Mouse (Mus musculus) hindbrain, embryonic 12.5 days (tissue): ENCODE results near the gene Ptbp3. TPM values are rescaled to one million over a fixed set of nuclear protein-coding genes. Genes with fewer than 3 reads are reported as not detected.
"Not testable (repeated sequence)": the region's sequence is repeated elsewhere in the genome, so short reads cannot be mapped to it uniquely, and the experiment has no call there.

Source experiments
- ATAC-seq: fragments of 200-750 bp; cut with Nextera tagmentation; 2 replicates; pipeline ENCODE4 v1.8.0; 2017; ENCODE audit warnings: moderate TSS enrichment; ENCODE audit not compliant: low FRiP score
- H3K27ac ChIP-seq: fragments of 300-500 bp; sonication (generic); 2 replicates; pipeline ENCODE4 v1.5.1; 2016; ENCODE audit warnings: mild to moderate bottlenecking
- H3K27me3 ChIP-seq: fragments of 300-500 bp; sonication (generic); 2 replicates; pipeline ENCODE4 v1.6.1; 2016; ENCODE audit warnings: mild to moderate bottlenecking
- H3K36me3 ChIP-seq: fragments of 300-500 bp; sonication (generic); 2 replicates; pipeline ENCODE4 v1.6.1; 2016; ENCODE audit warnings: mild to moderate bottlenecking
- H3K4me1 ChIP-seq: fragments of 300-500 bp; sonication (generic); 2 replicates; pipeline ENCODE4 v1.6.1; 2016
- H3K4me2 ChIP-seq: fragments of 300-500 bp; sonication (generic); replicated peaks from 2 replicates; pipeline ENCODE4 v1.6.1; 2016; ENCODE audit warnings: mild to moderate bottlenecking
- H3K4me3 ChIP-seq: fragments of 300-500 bp; sonication (generic); 2 replicates; pipeline ENCODE4 v1.5.1; 2016; ENCODE audit warnings: mild to moderate bottlenecking
- H3K9ac ChIP-seq: fragments of 300-500 bp; sonication (generic); 2 replicates; pipeline ENCODE4 v1.6.1; 2016; ENCODE audit warnings: mild to moderate bottlenecking, moderate library complexity
- H3K9me3 ChIP-seq: fragments of 300-500 bp; sonication (generic); replicated peaks from 2 replicates; pipeline ENCODE4 v1.6.1; 2016; ENCODE audit warnings: mild to moderate bottlenecking
- WGBS: fragments of 180-500 bp; shearing (Covaris S2); methylation state at CpG from one replicate; pipeline ENCODE4 v1.1.7; 2016; 5-methylcytosine and 5-hydroxymethylcytosine counted together
- polyA plus RNA-seq: library from polyadenylated mRNA; unstranded; fragments of >200 nt; fragmentation: Nextera tagmentation; extraction: Ambion mirVana; gene quantifications from 2 replicates; pipeline ENCODE4 v1.2.1, GENCODE M21; 2016

Gene Ptbp3
- polyA plus RNA-seq, 1 experiment from 2014 or later: 37.5 TPM

DNA sequence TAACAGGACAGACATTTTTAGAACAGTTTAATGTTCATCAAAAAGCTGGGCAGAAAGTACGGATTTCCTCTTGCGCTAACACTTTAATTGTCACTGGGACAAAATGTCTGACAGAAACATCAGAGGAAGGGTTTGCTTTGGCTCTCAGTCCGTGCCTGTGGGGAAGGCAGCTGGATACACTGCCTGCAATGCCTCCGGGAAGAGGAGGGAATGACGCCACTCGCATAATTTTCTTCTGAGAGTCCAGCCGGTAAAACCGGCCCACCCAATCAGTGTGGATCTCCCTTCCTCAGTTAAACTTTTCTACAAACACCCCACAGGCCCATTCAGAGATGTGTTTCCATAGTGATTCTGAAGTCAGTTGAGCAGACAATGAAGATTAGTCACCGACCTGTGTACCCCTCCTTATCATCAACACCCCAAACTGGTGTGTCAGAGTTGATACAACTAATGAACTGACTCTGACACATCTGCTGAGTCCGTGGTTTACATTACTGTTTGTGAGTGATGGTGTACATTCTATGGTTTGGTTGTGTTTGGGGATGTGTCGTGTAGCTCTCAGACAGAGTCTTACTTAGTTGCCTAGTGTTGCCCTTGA, 23.5 kb upstream of the Ptbp3 start:
- no peak overlapping the region for H3K27ac ChIP-seq
- WGBS: 82% methylated on average over 11 of the region's 11 CpGs
- no peak overlapping the region for H3K9ac ChIP-seq
- no peaks in the 10 kb centered on the region for H3K4me1 ChIP-seq
- H3K27me3 ChIP-seq: no peaks in the 10 kb centered on the region
- H3K9me3 ChIP-seq: no peaks in the 10 kb centered on the region
- no peak overlapping the region for H3K4me3 ChIP-seq
- H3K36me3 ChIP-seq: no peaks in the 10 kb centered on the region
- no peak for ATAC-seq
- no peak overlapping the region for H3K4me2 ChIP-seq

DNA sequence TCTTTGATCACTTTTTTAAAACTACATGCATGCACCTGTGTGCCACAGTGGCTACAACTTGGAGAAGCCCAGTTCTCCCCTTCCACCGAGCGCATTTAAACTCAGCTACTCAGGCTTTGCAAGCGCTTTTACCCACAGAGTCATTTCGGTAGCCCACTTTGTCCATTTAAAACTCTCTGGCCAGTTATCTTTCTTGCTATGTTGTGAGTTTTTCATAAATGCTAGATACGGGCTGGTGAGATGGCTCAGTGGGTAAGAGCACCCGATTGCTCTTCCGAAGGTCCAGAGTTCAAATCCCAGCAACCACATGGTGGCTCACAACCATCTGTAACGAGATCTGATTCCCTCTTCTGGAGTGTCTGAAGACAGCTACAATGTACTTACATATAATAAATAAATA, 21.4 kb upstream of the Ptbp3 start:
- H3K27me3 ChIP-seq, H3K27ac ChIP-seq, H3K9me3 ChIP-seq, H3K4me1 ChIP-seq, ATAC-seq, H3K9ac ChIP-seq, H3K36me3 ChIP-seq, H3K4me3 ChIP-seq, H3K4me2 ChIP-seq: not testable (repeated sequence)
- WGBS: 91% methylated on average over 8 of the region's 8 CpGs

DNA sequence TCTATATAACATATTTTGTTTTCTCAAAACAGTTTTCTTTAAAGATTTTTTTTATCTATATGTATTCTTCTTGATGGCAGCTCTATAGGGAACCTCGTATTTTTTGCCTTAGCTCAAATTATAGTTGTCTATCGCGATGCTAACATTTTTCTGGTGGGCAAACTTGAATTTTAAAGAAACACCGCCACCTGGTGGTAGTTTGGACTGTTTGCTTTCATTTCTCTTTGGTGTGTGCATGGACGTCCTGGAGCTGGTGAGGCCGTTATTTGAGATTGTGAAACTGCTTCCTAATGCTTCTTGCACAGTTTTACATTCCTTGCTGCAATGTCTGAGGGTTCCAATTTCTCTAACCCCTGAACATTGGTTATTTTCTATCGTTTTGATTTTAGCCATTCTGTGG, 20.4 kb upstream of the Ptbp3 start:
- H3K9me3 ChIP-seq: no peaks in the 10 kb centered on the region
- no peak overlapping the region for H3K27ac ChIP-seq
- no peaks in the 10 kb centered on the region for H3K27me3 ChIP-seq
- ATAC-seq: no peak
- H3K4me2 ChIP-seq: no peak overlapping the region
- no peak overlapping the region for H3K9ac ChIP-seq
- H3K4me3 ChIP-seq: no peak overlapping the region
- H3K36me3 ChIP-seq: no peaks in the 10 kb centered on the region
- WGBS: 6% methylated on average over 7 of the region's 7 CpGs
- H3K4me1 ChIP-seq: no peaks in the 10 kb centered on the region

DNA sequence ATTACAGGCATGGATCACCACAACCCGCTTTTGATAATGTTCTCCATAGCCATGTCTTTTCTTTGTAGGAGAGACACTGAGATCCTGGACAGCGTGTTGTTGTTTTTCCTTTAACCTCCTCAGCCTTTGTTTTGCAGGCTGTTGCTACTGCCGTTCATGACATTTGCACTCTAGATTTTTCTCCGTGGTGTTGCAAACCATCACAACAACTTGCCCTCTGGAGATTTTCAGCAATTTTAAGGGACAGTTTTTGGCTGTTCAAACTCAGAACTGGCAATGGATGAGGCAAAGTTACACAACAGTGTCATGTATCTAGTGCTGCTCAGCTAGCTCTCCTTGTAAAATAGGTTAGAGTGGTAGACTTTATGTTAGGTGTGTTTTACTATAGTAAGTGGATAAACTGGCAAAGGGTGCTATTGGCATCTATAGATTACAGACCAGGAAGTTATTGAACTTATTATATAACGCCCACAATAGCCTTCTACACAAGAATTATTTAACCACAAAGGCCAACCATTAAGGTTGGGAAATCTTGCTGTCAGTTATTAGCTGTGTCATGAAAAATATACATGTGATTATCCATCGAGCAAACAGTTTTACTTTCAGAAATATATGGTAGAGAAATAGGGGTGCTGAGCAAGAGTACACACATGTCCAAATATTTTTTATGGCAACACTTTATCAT, 18.6 kb upstream of the Ptbp3 start:
- WGBS: 83% methylated on average over 6 of the region's 6 CpGs
- Histone ChIP-seq H3K4me1 (no peaks in the 10 kb centered on the region), H3K27ac (no peak overlapping the region), H3K9me3 (no peaks in the 10 kb centered on the region), H3K9ac (no peak overlapping the region), H3K27me3 (no peaks in the 10 kb centered on the region), H3K4me3 (no peak overlapping the region), H3K4me2 (no peak overlapping the region), H3K36me3 (no peaks in the 10 kb centered on the region)
- ATAC-seq: no peak

DNA sequence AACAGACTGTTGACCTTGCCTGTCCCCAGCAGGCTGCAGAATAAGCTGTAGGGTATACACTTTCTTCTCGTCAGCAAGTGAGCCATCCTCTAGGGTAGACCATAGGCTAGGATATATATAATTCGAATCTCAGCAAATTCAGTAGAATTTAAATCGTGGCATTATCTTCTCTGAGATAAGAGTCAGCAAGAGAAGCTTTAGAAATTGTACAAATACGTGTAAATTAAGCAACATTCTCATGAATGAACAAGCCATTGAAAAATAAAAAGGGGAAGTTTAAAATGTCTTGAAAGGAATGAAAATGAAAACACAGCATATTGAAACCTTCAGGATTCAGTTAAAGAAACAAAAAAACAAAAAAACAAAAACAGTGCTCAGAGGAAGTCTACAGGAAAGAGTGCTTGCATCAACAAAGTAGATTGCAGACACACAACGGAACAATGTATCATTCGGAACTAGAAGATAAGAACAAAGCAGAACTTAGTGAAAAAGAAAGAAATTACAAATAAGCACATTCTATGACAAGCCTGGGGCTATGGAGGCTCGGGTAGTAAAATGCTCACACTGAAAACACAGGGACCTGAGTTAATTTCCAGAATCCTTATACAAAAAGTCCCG, 16.5 kb upstream of the Ptbp3 start:
- Histone ChIP-seq H3K36me3 (no peaks in the 10 kb centered on the region), H3K27ac (no peak overlapping the region), H3K4me1 (no peaks in the 10 kb centered on the region), H3K27me3 (no peaks in the 10 kb centered on the region), H3K9me3 (no peaks in the 10 kb centered on the region), H3K4me2 (no peak overlapping the region), H3K4me3 (no peak overlapping the region), H3K9ac (no peak overlapping the region)
- no peak for ATAC-seq
- WGBS: 83% methylated on average over 8 of the region's 8 CpGs

DNA sequence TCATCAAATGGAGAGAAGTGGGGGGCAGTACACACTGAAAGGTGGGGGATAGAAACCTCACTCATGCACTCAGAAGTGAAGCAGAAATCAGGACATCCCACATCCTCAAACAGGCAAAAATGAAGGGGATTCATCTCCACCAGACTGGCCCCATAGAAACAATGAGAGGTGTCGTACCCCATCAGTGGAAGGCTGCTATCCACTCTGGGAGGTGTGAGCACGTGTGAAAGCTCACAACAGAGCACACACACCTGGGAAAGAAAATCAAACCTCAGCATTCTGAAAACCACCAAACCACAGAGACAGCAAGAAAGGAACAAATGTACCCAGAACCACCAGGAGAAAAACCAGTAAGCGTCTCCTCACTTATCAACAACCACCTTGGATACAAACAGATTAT, 15.0 kb upstream of the Ptbp3 start:
- Histone ChIP-seq H3K4me1 (no peaks in the 10 kb centered on the region), H3K4me2 (no peak overlapping the region), H3K9ac (no peak overlapping the region), H3K27ac (no peak overlapping the region), H3K27me3 (no peaks in the 10 kb centered on the region), H3K4me3 (no peak overlapping the region), H3K36me3 (no peaks in the 10 kb centered on the region), H3K9me3 (no peaks in the 10 kb centered on the region)
- ATAC-seq: no peak
- 87% methylated on average over 3 of the region's 3 CpGs for WGBS

DNA sequence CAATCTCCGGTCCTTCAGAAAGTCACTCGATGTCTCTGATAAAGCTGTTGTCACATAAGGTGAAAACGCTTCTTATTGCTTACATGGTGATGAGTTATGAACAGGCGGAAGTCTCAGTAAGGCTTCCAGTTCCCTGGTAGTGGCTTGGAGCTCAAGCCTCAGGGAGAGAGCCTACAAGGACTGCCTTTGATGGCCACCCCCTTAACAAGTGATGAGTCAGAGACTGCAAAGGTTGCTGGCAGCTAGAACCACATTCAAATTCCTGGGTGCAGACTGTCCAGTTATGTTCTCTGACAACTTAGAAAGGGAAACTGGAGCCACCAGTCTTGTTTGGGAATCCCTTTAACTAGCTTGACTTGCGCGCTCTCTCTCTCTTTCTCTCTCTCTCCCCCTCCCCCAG, 11.0 kb upstream of the Ptbp3 start:
- WGBS: 94% methylated on average over 6 of the region's 6 CpGs
- ATAC-seq: no peak
- H3K4me3 ChIP-seq: no peak overlapping the region
- H3K9ac ChIP-seq: no peak overlapping the region
- no peaks in the 10 kb centered on the region for H3K27me3 ChIP-seq
- no peak overlapping the region for H3K4me2 ChIP-seq
- no peaks in the 10 kb centered on the region for H3K9me3 ChIP-seq
- no peaks in the 10 kb centered on the region for H3K36me3 ChIP-seq
- no peak overlapping the region for H3K27ac ChIP-seq
- H3K4me1 ChIP-seq: no peaks in the 10 kb centered on the region

DNA sequence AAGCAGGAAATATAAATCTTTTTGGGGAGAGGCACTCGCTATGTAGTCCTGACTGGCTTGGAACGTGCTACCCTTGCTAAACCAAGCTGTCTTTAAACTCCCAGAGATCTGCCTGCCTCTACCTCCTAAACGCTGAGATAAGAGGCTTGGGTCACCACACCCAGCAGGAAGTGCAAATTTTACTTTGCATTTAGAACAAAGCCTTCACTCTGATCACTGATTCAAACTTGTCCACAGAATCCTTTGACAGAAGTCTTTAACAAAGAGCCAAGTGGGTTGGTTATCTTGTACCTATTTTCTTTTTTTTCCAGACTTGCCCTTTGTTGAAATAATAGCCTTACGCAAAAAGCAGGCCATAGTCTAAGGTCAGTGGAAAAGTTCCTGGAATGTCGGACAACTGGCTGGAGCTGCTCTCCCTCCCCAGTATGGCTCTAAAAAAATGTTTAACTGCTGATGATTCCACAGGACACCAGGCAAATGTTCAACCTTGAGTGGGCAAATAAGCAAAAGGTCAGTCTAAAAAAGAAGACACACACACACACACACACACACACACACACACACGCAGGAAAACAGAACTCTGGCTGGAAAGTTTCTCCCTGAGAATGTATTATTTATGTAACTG, 9.0 kb upstream of the Ptbp3 start:
- H3K4me3 ChIP-seq: no peak overlapping the region
- no peak overlapping the region for H3K4me2 ChIP-seq
- H3K9ac ChIP-seq: no peak overlapping the region
- H3K9me3 ChIP-seq: no peaks in the 10 kb centered on the region
- 66% methylated on average over 6 of the region's 6 CpGs for WGBS
- H3K4me1 ChIP-seq: no peaks in the 10 kb centered on the region
- H3K36me3 ChIP-seq: no peaks in the 10 kb centered on the region
- no peaks in the 10 kb centered on the region for H3K27me3 ChIP-seq
- no peak for ATAC-seq
- no peak overlapping the region for H3K27ac ChIP-seq

DNA sequence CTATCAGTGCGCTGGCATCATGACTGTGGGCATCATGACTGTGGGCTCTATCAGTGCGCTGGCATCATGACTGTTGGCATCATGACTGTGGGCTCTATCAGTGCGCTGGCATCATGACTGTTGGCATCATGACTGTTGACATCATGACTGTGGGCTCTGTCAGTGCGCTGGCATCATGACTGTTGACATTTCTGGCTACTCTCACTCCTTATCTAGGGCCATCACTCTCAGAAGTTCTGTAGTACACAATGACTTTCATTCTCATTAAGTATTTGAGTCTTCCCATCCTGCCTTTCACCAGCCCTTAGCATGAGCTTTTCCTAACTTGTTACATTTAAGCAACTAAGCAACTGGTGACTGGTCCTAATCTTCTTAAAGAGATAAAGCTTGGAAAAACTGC, 8.2 kb upstream of the Ptbp3 start:
- H3K9me3 ChIP-seq, H3K4me3 ChIP-seq, H3K27me3 ChIP-seq, ATAC-seq, H3K36me3 ChIP-seq, H3K4me1 ChIP-seq, H3K9ac ChIP-seq, H3K4me2 ChIP-seq, H3K27ac ChIP-seq: not testable (repeated sequence)
- 97% methylated on average over 4 of the region's 4 CpGs for WGBS

DNA sequence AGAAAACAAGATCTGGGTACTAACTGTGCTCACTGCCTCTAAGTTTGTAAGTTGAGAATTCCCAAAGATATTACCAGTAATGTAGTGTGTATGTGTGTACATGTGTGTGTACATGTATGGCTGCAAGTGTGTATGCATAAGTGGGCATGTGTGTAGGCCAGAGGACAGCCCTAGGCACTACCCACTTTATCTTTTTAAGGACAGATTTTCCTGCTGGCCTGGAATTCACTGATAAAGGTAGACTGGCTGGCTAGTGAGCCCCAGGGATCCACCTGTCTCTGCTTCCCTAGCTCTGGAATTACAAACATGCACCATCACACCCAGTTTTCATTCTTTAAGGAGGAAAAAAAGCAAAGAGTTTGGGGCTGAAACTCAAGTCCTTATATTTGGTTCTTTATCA, 6.0 kb upstream of the Ptbp3 start:
- Histone ChIP-seq H3K4me1 (no peaks in the 10 kb centered on the region), H3K4me2 (no peak overlapping the region), H3K27me3 (no peaks in the 10 kb centered on the region), H3K4me3 (no peak overlapping the region), H3K9me3 (no peaks in the 10 kb centered on the region), H3K9ac (no peak overlapping the region), H3K27ac (no peak overlapping the region), H3K36me3 (no peaks in the 10 kb centered on the region)
- no peak for ATAC-seq

DNA sequence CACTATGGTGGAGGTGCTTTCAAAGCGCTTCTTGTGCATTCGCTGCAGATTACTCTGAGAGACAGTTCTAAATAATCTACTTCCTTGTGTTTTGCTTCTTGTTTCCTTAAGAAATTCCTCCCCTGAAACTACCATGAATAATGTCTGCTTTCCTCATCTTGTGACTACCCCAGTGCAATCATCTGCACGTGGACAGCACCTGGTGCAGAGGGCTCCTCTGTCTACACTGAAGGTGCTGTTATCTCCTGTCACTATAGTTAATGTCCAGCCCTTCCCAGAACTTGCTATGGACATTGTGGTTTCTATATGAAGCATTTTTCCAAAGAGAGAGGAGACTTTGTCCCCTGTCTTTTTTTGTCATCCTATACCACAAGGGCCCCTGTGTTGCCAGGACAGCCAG, 4.4 kb upstream of the Ptbp3 start:
- no peak for ATAC-seq
- Histone ChIP-seq H3K4me1 (no peaks in the 10 kb centered on the region), H3K4me3 (no peak overlapping the region), H3K36me3 (no peaks in the 10 kb centered on the region), H3K4me2 (no peak overlapping the region), H3K9me3 (no peaks in the 10 kb centered on the region), H3K27me3 (no peaks in the 10 kb centered on the region), H3K9ac (no peak overlapping the region), H3K27ac (no peak overlapping the region)
- WGBS: 72% methylated on average over 3 of the region's 3 CpGs

DNA sequence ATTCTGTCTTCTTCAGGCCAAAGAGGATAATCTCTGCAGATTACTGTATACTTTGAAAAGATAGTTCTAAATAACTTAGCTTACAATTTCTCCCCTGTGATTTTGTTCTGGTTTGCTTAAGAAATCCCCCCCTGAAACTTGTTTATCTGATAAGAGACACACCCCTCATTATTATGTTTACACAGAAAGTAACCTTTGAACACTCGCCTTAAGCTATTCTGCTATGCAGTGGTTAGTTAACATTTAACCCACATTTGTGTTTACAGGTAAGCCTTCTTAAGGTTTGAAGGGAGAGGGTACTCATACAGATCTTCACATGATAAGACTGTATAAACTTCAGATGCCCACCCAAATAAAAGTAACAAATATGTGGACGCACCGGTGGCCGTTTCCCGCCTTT, 3.7 kb upstream of the Ptbp3 start:
- no peak for ATAC-seq
- H3K9me3 ChIP-seq: no peaks in the 10 kb centered on the region
- H3K4me1 ChIP-seq: no peaks in the 10 kb centered on the region; the same call in 1 of the 2 replicates
- H3K27me3 ChIP-seq: no peaks in the 10 kb centered on the region
- no peak overlapping the region for H3K27ac ChIP-seq
- no peak overlapping the region for H3K4me2 ChIP-seq
- no peak overlapping the region for H3K9ac ChIP-seq
- H3K36me3 ChIP-seq: no peaks in the 10 kb centered on the region
- 91% methylated on average over 5 of the region's 5 CpGs for WGBS
- H3K4me3 ChIP-seq: no peak overlapping the region

DNA sequence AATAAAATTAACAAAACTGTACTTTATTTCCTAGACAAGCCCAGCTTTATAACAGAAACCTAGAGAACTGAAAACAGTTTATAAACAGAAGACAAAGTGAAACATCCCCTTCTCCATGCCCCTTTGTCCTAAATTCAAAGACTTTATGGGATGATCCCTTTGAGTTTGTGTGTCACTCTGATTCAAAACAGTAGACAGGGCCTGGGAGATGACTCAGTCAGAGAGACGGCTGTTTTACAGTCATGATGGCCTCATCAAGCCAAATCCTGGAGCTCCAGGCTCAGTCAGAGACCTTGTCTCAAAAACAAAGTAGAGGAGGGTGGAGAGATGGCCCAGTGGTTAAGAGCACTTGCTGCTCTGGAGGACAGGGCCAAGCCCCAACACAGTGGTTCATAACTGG, 2.7 kb upstream of the Ptbp3 start:
- no peak overlapping the region for H3K4me3 ChIP-seq
- no peaks in the 10 kb centered on the region for H3K27me3 ChIP-seq
- H3K36me3 ChIP-seq: no peaks in the 10 kb centered on the region
- no peak overlapping the region for H3K9ac ChIP-seq
- H3K4me2 ChIP-seq: no peak overlapping the region
- no peak for ATAC-seq
- no peaks in the 10 kb centered on the region for H3K9me3 ChIP-seq
- peaks cover 7% of the 10 kb centered on the region; the same call in 1 of the 2 replicates for H3K4me1 ChIP-seq
- WGBS: 88% methylated on average over 1 of the region's 1 CpGs
- no peak overlapping the region for H3K27ac ChIP-seq
